Mouse (Mus musculus) embryonic fibroblast, embryonic 13.5 days (primary cell): ENCODE measurements around the gene Klc3.

Experiments
- CTCF ChIP-seq: IDR thresholded peaks from 2 replicates; pipeline ENCODE4 v1.5.1; 2011; ENCODE audit warnings: mild to moderate bottlenecking, control low read depth, low read length, moderate library complexity, borderline replicate concordance; ENCODE audit not compliant: insufficient read depth
- POLR2A ChIP-seq: IDR thresholded peaks from 2 replicates; pipeline ENCODE4 v1.6.1; 2011; ENCODE audit warnings: low read depth, mild to moderate bottlenecking, control low read depth, low read length, moderate library complexity

GRCm38 (mm10) chr7:19399496-19400280, 4.2 kb downstream of the Klc3 start:
- TF ChIP-seq CTCF (no peak), POLR2A (peak; percentile 34; the same call in 1 of the 2 replicates)
